Mouse (Mus musculus) urinary bladder, postnatal 0 days (tissue): ENCODE measurements around the gene Gp6. TPM values are rescaled to one million over a fixed set of nuclear protein-coding genes. Genes with fewer than 3 reads are reported as not detected.

Source experiments
- microRNA-seq: library from miRNA; unstranded; fragments of <30 nt; microRNA quantifications from one replicate; pipeline ENCODE4, GENCODE M21; 2016
- polyA plus RNA-seq: library from polyadenylated mRNA; unstranded; fragments of >200 nt; fragmentation: Nextera tagmentation; extraction: Ambion mirVana; gene quantifications from 2 replicates; pipeline ENCODE4 v1.2.1, GENCODE M21; 2015

Gp6 gene
- polyA plus RNA-seq, result 0.13 and 0.37 TPM in 2 replicates

DNA sequence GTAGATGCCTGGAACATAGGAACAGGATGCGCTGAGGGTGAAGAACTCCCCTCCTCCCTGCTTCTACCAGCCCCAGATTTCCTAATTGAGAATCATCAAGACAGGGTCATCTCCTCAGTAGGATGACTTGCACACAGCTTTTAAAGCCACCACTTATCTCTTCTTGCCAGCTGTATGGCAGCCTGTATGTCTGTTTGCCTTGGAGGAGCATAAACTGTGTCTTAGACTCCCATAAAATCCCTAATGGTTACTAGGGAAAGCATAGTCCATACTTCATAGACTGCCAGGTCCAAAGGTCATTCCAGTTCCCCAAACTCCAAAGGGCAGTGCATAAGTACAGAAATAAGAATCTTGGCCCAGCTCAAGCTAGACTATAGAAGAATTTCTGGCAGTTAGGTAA is at the start of gene Gp6:
Gp6 (minus strand) TSS at position 15 of the 400 bp plus-strand sequence.

DNA sequence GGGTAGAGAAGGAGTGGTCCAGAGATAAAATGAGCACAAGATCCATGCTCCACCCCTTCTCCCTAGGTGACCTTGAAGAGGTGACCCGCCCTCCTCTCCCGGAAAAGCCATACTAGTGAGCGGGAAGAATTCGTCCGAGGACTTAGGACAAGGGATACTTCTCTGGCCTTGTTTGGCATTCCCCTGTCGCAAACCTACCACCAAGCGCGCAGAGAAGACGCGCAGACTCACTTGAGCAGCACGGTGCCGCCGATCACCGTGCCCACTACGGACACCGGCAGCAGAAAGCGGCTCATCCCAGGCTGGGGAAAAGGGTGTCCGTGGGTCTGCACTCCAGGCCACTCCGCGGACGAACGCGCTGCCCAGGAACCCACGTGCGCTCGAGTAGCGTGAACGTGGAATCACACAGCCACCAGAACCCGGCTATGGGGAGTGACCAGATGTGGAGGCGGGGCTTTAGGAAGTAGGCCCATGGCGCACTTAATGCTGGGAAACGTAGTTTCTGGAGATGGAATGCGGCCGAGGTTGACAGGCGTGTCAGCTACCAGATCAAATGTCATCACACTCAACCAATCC is 47.8 kb upstream of the Gp6 start, which contains the start of gene Rdh13:
Rdh13 (minus strand) TSS at position 434 of the 576 bp plus-strand sequence.

DNA sequence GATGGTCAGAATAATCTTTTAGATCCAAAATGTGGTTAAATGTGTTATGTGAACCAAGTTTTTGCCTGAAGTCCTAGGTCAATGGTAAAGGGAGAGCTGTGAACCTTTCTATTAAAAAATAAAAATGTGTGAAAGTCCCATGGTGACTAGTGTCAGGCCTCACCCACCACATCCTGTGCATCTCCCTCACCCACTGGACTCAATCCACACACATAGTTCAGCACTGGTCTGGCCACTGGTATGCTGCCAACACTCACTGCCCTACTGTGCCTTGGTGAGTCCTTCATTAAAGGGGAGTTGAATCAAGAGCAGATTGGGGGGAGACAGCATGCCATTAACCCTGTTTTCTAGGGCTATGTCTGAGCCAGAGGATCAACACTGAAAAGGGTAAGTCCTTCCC is 60.0 kb downstream of the Gp6 start, which contains the start of gene Ncr1:
Ncr1 (plus strand) TSS at position 216 of the 400 bp plus-strand sequence.

Small RNA genes within 50 kb of the gene (microRNA-seq; reads per million reads assigned to microRNA genes)
- gene Gm24605 (not detected), gene Gm24752 (not detected), gene Gm25349 (not detected)

Other genes starting within 250 kb of the Gp6 start
- gene Leng9, start 247.4 kb downstream of the Gp6 start, polyA plus RNA-seq, result 4.5 TPM in 2 replicates
- 86.7 and 89.6 TPM in 2 replicates for gene Cdc42ep5, start 232.9 kb downstream of the Gp6 start, polyA plus RNA-seq
- gene Lilra5, start 160.0 kb downstream of the Gp6 start, polyA plus RNA-seq, result 0.23 and 0.27 TPM in 2 replicates
- gene Ncr1, start 60.0 kb downstream of the Gp6 start, polyA plus RNA-seq, result not detected in 2 replicates
- gene Rdh13, start 47.9 kb upstream of the Gp6 start, polyA plus RNA-seq, result 19.3 and 21.4 TPM in 2 replicates
- 7.6 and 9.7 TPM in 2 replicates for gene Eps8l1, start 62.9 kb upstream of the Gp6 start, polyA plus RNA-seq
- 60.9 and 67.4 TPM in 2 replicates for gene Ppp1r12c, start 103.9 kb upstream of the Gp6 start, polyA plus RNA-seq
- 102 and 107 TPM in 2 replicates for gene Tnnt1, start 118.6 kb upstream of the Gp6 start, polyA plus RNA-seq
- gene Tnni3, start 126.5 kb upstream of the Gp6 start, polyA plus RNA-seq, result 1.5 and 2.5 TPM in 2 replicates
- 1.4 TPM in 2 replicates for gene Dnaaf3, start 134.7 kb upstream of the Gp6 start, polyA plus RNA-seq
- gene Syt5, start 149.8 kb upstream of the Gp6 start, polyA plus RNA-seq, result 0.57 and 1.5 TPM in 2 replicates
- not detected in 2 replicates for gene Ptprh, start 206.3 kb upstream of the Gp6 start, polyA plus RNA-seq
- gene Tmem86b, start 233.7 kb upstream of the Gp6 start, polyA plus RNA-seq, result 0.64 and 1.0 TPM in 2 replicates